Mouse (Mus musculus) C2C12 (cell line): ENCODE results near the gene Samd5. TPM values are rescaled to one million over a fixed set of nuclear protein-coding genes. Genes with fewer than 3 reads are reported as not detected.

ENCODE experiments used
- H3K27me3 ChIP-seq: one replicate; pipeline ENCODE4 v1.6.1; 2011; ENCODE audit not compliant: control insufficient read depth, insufficient read depth, insufficient read length
- H3K36me3 ChIP-seq: one replicate; pipeline ENCODE4 v1.6.1; 2011; ENCODE audit not compliant: control insufficient read depth, insufficient read depth
- H3K4me3 ChIP-seq: one replicate; pipeline ENCODE4 v1.5.1; 2011; ENCODE audit warnings: mild to moderate bottlenecking, control low read depth; ENCODE audit not compliant: poor library complexity, insufficient read depth, severe bottlenecking
- H3K79me2 ChIP-seq: one replicate; pipeline ENCODE4 v1.6.1; 2011; ENCODE audit not compliant: control insufficient read depth, insufficient read depth
- H3K79me3 ChIP-seq: one replicate; pipeline ENCODE4 v1.6.1; 2011; ENCODE audit warnings: low read depth, control low read depth
- H3ac ChIP-seq: one replicate; pipeline ENCODE3; 2011; ENCODE audit warnings: low read depth; ENCODE audit not compliant: control insufficient read depth, insufficient read length
- CEBPB ChIP-seq: IDR thresholded peaks from one replicate; pipeline ENCODE4 v1.6.1; 2011; ENCODE audit warnings: low read depth, mild to moderate bottlenecking, control low read depth, moderate library complexity
- CTCF ChIP-seq: IDR thresholded peaks from one replicate; pipeline ENCODE4 v1.5.1; 2011; ENCODE audit not compliant: control insufficient read depth, insufficient read depth, insufficient read length
- FOSL1 ChIP-seq: IDR thresholded peaks from one replicate; pipeline ENCODE4 v1.8.0; 2011; ENCODE audit warnings: mild to moderate bottlenecking, low read length; ENCODE audit not compliant: poor library complexity, insufficient read depth, severe bottlenecking
- MAX ChIP-seq: IDR thresholded peaks from one replicate; pipeline ENCODE4 v1.6.1; 2011; ENCODE audit warnings: mild to moderate bottlenecking, control low read depth
- MYOD1 ChIP-seq: IDR thresholded peaks from one replicate; pipeline ENCODE4 v1.6.1; 2011; ENCODE audit warnings: low read depth; ENCODE audit not compliant: control insufficient read depth, insufficient read length
- MYOG ChIP-seq: IDR thresholded peaks from one replicate; pipeline ENCODE4 v1.6.1; 2011; ENCODE audit not compliant: control insufficient read depth, insufficient read length; ENCODE audit errors: extremely low read depth
- USF1 ChIP-seq: IDR thresholded peaks from one replicate; pipeline ENCODE4 v1.6.1; 2011; ENCODE audit warnings: low read depth, mild to moderate bottlenecking, control low read depth, moderate library complexity
- polyA plus RNA-seq: library from polyadenylated mRNA; unstranded; fragments of >200 nt; fragmentation: generic; extraction: Trizol; gene quantifications from one replicate; pipeline ENCODE4 v1.2.1, GENCODE M21; 2012; ENCODE audit warnings: missing spikeins

Samd5 gene
- polyA plus RNA-seq, 1 experiment, result not detected

DNA sequence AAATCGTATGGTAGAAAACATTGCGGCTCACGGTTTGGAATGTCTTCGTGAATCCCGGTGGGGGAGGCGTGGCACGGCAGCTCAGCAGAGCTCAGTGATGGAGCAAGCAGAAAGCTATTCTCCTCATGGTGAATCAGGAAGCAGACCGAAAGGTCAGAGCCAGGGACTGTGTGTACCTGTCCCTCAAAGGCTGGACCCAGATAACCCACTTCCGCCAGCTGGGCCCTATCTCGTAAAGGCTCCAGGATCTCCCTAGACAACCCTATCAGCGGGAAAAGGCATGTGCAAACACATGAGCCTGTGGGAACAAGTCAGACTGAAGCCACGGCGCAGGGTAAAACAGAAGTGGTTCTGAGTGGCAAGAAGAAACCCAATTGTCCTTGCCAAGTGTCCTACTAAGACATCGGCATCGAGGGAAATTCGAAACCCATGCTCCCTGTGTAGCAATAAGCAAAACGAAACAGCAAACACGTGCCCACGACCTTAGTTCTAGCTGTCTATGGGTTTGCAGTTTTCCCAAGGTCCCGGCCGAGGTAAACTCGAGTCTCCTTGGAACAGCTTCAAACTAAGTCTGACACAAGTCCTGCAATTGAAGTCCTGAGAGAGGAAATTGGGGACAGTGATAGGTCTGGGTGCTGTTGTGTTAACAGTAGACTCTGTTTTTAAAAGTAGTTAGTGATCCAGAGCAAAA is 24.2 kb upstream of the Samd5 start:
- H3K79me3 ChIP-seq, result no peaks in the 10 kb centered on the region
- no peak overlapping the region for H3ac ChIP-seq
- H3K79me2 ChIP-seq, result no peaks in the 10 kb centered on the region
- TF ChIP-seq MYOG (no peak), CEBPB (no peak), MYOD1 (no peak), MAX (no peak), FOSL1 (no peak), CTCF (no peak), USF1 (no peak)
- no peak overlapping the region for H3K4me3 ChIP-seq
- no peaks in the 10 kb centered on the region for H3K36me3 ChIP-seq
- no peaks in the 10 kb centered on the region for H3K27me3 ChIP-seq

DNA sequence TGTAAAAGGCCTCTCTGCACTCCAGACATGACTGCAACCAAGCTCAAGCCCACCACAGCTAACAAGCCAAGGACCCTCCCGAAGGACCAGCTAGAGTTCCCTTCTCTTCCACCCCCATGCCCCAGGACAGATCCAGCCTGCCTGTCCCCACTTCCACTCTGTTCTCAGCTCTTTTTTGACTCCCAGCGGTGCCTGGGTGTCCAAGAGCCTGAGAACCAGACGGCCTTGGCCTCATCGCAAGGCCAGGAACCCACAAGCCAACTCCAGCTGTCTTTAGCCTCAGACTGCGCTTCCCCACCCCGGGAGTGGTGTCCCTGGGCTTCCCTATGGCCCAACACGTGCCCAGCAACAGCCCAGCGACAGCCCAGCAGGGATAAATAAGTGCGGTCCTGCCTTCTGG is 23.1 kb upstream of the Samd5 start:
- H3K79me2 ChIP-seq, result no peaks in the 10 kb centered on the region
- H3K36me3 ChIP-seq, result no peaks in the 10 kb centered on the region
- H3K4me3 ChIP-seq, result no peak overlapping the region
- no peaks in the 10 kb centered on the region for H3K27me3 ChIP-seq
- no peak overlapping the region for H3ac ChIP-seq
- H3K79me3 ChIP-seq, result no peaks in the 10 kb centered on the region
- TF ChIP-seq MYOG (no peak), USF1 (no peak), CTCF (no peak)

DNA sequence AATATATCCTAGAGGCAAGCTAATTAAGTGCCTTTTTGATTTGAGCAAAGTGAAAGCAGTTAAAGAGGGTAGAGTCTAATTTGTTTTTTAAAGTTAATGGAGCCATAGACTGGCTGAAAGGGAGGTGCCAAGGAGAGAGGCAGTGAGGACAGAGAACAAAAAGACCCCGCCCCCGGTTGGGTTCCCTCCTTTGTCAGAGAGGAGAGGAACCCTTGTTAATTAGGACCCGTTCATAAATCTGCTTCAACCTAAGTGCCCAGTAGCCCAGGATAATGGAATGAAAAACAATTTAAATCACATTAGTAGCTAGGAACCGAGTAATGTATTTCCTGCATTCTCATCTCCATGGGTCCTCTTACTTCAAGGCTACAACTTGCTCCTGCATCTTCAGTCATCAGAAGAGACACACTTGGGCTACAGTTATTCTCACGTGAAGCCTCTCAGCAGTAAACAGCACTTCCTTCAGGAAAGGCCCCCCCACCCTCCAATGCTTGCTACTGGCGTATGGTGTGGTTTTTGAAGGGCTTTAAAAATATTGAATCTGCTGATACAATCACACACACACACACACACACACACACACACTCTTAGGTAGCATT is 21.6 kb upstream of the Samd5 start:
- Histone ChIP-seq H3K4me3 (no peak overlapping the region), H3K79me2 (no peaks in the 10 kb centered on the region), H3K79me3 (no peaks in the 10 kb centered on the region), H3K27me3 (no peaks in the 10 kb centered on the region), H3ac (no peak overlapping the region), H3K36me3 (no peaks in the 10 kb centered on the region)
- TF ChIP-seq CEBPB (no peak), USF1 (no peak), MYOD1 (no peak), MAX (no peak), FOSL1 (no peak), MYOG (no peak), CTCF (no peak)

DNA sequence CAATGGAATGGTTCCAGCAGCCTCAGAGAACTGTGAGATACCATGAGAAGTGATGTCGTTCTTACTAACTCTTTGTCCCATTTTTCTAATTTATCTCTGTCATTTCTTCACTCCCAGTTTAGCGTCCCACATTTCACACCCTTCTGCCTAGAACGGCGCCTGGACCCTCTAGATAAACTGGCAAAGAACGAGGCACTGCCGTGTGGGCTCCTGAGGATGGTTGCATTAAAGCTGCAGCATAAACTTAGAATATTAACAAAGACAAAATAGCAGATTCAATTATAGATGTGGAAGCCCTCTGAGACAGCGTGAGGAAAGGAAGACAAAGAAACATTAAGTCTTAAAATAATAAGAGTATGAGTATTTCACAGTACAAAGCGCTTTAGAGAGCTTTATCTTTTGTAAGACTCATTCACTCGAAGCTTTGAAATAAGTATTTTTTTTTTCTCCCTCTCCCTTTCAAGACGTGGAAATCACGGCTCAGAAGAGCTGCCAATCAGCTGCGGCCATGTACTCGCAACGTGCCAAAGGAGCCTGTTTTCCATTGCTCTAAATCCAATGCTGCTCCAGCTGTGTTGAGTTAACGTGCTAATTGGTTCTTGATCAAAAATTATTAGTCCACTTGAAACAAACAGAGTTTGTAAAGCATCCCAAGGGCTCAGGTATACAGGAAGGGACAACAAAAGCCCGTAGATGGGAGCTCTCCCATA is 19.1 kb upstream of the Samd5 start:
- Histone ChIP-seq H3ac (no peak overlapping the region), H3K79me2 (no peaks in the 10 kb centered on the region)

DNA sequence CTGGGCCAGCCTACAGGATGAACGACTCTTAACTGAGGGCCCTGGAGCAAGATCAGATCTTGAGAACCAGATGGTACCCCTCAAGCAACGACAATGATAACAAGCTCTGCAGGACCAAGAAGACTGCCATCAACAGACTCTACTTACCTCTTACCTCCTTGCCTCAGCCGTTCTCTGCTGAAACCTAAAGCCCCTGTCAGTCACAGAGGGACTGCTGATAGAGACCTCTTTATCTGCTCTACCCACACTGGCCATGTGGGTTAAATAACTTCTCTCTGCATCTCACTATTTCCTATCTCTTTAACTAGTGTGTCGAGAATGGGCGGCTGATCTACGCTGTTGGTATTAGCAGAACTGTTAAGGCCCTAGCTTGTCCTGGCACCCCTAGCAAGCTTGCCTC is 5.9 kb upstream of the Samd5 start:
- TF ChIP-seq CEBPB, result no peak
- no peak for TF ChIP-seq USF1
- TF ChIP-seq MYOD1, result no peak
- no peak for TF ChIP-seq CTCF
- TF ChIP-seq MYOG, result no peak
- TF ChIP-seq MAX, result no peak
- no peak for TF ChIP-seq FOSL1
- no peak overlapping the region for H3ac ChIP-seq
- no peak overlapping the region for H3K4me3 ChIP-seq
- H3K79me2 ChIP-seq, result no peaks in the 10 kb centered on the region
- no peaks in the 10 kb centered on the region for H3K79me3 ChIP-seq
- H3K27me3 ChIP-seq, result peaks cover 2% of the 10 kb centered on the region
- H3K36me3 ChIP-seq, result no peaks in the 10 kb centered on the region

More for the DNA sequence above, 19.1 kb upstream of the Samd5 start:
- Histone ChIP-seq H3K4me3 (no peak overlapping the region), H3K27me3 (no peaks in the 10 kb centered on the region), H3K79me3 (no peaks in the 10 kb centered on the region), H3K36me3 (no peaks in the 10 kb centered on the region)
- TF ChIP-seq MYOD1 (no peak), MAX (no peak), USF1 (no peak), CEBPB (no peak), CTCF (no peak), MYOG (no peak), FOSL1 (no peak)
